Mouse (Mus musculus): Measurements from ENCODE around the gene Gm33543. TPM values are rescaled to one million over a fixed set of nuclear protein-coding genes. Genes with fewer than 3 reads are reported as not detected.

The Gm33543 gene
- polyA plus RNA-seq, 1 experiment from 2014 or later, result not detected

- H3K27ac ChIP-seq (replicated peaks in 1 of 2; ENCODE audit: control insufficient read depth in 1 of 2, insufficient read depth in 1 of 2, low read depth in 2 of 2, low read length in 2 of 2), result no peak overlapping the region
- H3K4me3 ChIP-seq (ENCODE audit: control insufficient read depth in 1 of 2, insufficient read depth in 1 of 2, low read depth in 1 of 2, low read length in 2 of 2), result no peak overlapping the region
- H3K4me2 ChIP-seq (ENCODE audit: low read length), result no peak overlapping the region
- H3K27me3 ChIP-seq (ENCODE audit: control insufficient read depth, insufficient read depth, low read length), result no peaks in the 10 kb centered on the region
- 79% methylated on average over 1 of the region's 1 CpGs for WGBS
- H3K36me3 ChIP-seq (ENCODE audit: control insufficient read depth, insufficient read depth, low read length), result no peaks in the 10 kb centered on the region
- H3K9me3 ChIP-seq (ENCODE audit: control insufficient read depth, low read length), result no peaks in the 10 kb centered on the region
- ATAC-seq (ENCODE audit: insufficient number of reproducible peaks, insufficient read depth, low FRiP score, low read depth), result no peak
- H3K9ac ChIP-seq (ENCODE audit: low read length), result no peak overlapping the region
- peaks cover 8 to 25% of the 10 kb centered on the region in 2 experiments for H3K4me1 ChIP-seq (ENCODE audit: control insufficient read depth in 2 of 2, insufficient read depth in 2 of 2, low read length in 2 of 2)
Observed at GRCm38 (mm10) chr10:95777071-95777470, 65.7 kb downstream of the Gm33543 start.

GRCm38 (mm10) chr10:95774856-95775255 is 67.9 kb downstream of the Gm33543 start:
- H3K4me3 ChIP-seq (ENCODE audit: control insufficient read depth in 1 of 2, insufficient read depth in 1 of 2, low read depth in 1 of 2, low read length in 2 of 2), result no peak overlapping the region
- peak overlapping the region; percentile 50 for H3K4me2 ChIP-seq (ENCODE audit: low read length)
- no peaks in the 10 kb centered on the region for H3K27me3 ChIP-seq (ENCODE audit: control insufficient read depth, insufficient read depth, low read length)
- H3K36me3 ChIP-seq (ENCODE audit: control insufficient read depth, insufficient read depth, low read length), result no peaks in the 10 kb centered on the region
- ATAC-seq (ENCODE audit: insufficient number of reproducible peaks, insufficient read depth, low FRiP score, low read depth), result peak; percentile 52; the same call in 1 of the 2 replicates
- H3K9ac ChIP-seq (ENCODE audit: low read length), result no peak overlapping the region
- H3K4me1 ChIP-seq (ENCODE audit: control insufficient read depth in 2 of 2, insufficient read depth in 2 of 2, low read length in 2 of 2), result peaks cover 8 to 22% of the 10 kb centered on the region in 2 experiments
- WGBS, result 8% methylated on average over 7 of the region's 7 CpGs
- H3K27ac ChIP-seq (replicated peaks in 1 of 2; ENCODE audit: control insufficient read depth in 1 of 2, insufficient read depth in 1 of 2, low read depth in 2 of 2, low read length in 2 of 2), result peak overlapping the region; percentile 14 to 64; a peak in 3 of 4 replicates
- no peaks in the 10 kb centered on the region for H3K9me3 ChIP-seq (ENCODE audit: control insufficient read depth, low read length)

GRCm38 (mm10) chr10:95774001-95774628 is 68.6 kb downstream of the Gm33543 start:
- no peak overlapping the region for H3K4me3 ChIP-seq (ENCODE audit: control insufficient read depth in 1 of 2, insufficient read depth in 1 of 2, low read depth in 1 of 2, low read length in 2 of 2)
- no peak for ATAC-seq (ENCODE audit: insufficient number of reproducible peaks, insufficient read depth, low FRiP score, low read depth)
- H3K27me3 ChIP-seq (ENCODE audit: control insufficient read depth, insufficient read depth, low read length), result no peaks in the 10 kb centered on the region
- no peaks in the 10 kb centered on the region for H3K36me3 ChIP-seq (ENCODE audit: control insufficient read depth, insufficient read depth, low read length)
- no peak overlapping the region for H3K9ac ChIP-seq (ENCODE audit: low read length)
- WGBS, result 37% methylated on average over 9 of the region's 9 CpGs
- no peaks in the 10 kb centered on the region for H3K9me3 ChIP-seq (ENCODE audit: control insufficient read depth, low read length)
- H3K27ac ChIP-seq (replicated peaks in 1 of 2; ENCODE audit: control insufficient read depth in 1 of 2, insufficient read depth in 1 of 2, low read depth in 2 of 2, low read length in 2 of 2), result peak overlapping the region; percentile 14 to 64; a peak in 3 of 4 replicates
- H3K4me1 ChIP-seq (ENCODE audit: control insufficient read depth in 2 of 2, insufficient read depth in 2 of 2, low read length in 2 of 2), result peaks cover 8 to 22% of the 10 kb centered on the region in 2 experiments
- H3K4me2 ChIP-seq (ENCODE audit: low read length), result peak overlapping the region; percentile 50

Other genes with a start within 250 kb of the Gm33543 start
- not detected in 2 replicates for gene Anapc15-ps, start 169.5 kb downstream of the Gm33543 start, polyA plus RNA-seq (2014; fragmentation: Nextera tagmentation; extraction: Ambion mirVana)
- 23.3 and 24.3 TPM in 2 replicates for gene Eea1, start 97.7 kb upstream of the Gm33543 start, polyA plus RNA-seq (2014; fragmentation: Nextera tagmentation; extraction: Ambion mirVana)